Mouse (Mus musculus) heart, postnatal 4 days (tissue): ENCODE measurements around the gene Lrguk. TPM values are rescaled to one million over a fixed set of nuclear protein-coding genes. Genes with fewer than 3 reads are reported as not detected.

ENCODE experiments used
- DNase-seq: peaks from one replicate; pipeline ENCODE4 v3.0.0; 2021
- total RNA-seq, 2 experiments: library from RNA; stranded (reverse); gene quantifications; 2 replicates each; pipeline ENCODE4 v1.2.3; 2021

Gene Lrguk
- under 1 TPM; 0.21 to 0.25 TPM for total RNA-seq

DNA sequence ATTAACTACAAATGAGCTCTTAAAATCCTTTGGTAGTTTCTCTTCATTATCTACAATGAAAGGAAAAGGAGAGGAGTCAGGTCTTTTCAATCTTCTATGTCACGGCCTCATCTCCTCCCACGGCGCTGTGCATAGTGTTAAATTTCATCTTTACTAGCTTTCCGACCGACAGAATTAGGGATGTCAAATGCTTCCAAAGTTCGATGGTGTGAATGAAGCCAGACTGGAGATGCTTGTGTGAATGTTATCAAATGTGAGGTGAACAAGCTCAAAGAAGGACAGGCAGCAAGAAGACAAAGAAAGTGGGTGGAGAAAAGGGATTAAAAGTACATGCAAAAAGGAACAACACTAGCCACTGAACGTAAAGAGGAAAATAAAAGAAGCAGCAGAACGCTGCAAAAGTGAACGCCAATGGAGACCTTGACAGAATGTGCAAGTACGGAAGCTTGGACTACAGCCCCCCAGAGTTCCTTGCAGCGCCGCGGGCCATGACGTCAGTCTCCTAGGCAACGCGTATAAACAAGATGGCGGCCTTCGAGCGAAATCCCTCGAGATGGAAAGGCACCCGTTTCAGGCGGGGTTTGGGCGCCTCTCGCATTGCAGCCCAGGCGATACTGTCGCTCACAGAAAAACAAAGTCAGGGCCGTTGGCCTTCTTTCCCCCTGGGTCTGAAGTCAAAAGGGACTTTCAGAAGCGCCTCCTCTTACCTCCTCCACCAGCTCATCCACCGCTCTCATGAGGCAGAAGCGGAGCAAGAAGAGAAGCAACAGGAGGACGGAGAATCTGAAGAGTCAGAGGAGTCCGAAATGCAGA, at the start of gene Lrguk:
Gene Lrguk (plus strand): TSS at position 516 of the 813 bp plus-strand sequence.
- peak; percentile 86 for DNase-seq

DNA sequence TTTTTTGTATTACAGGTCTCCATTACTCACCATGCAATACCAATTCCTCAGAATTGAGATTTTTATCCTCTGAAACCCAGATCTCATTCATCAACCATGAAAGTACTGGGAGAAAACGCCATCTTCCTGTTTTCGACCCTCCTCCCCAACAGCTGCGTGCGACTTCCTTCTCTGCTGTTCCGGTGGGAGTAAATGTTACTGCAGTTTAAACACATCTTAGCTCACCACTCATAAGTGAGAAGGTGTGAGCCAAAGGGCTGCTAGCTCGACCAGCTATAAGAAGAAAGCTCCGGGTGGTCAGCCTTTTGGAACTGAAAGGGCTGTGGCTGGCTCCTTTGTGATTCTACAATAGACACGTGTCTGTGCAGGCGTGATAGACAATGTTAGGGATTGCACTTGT, 46.5 kb upstream of the Lrguk start:
- DNase-seq: no peak

DNA sequence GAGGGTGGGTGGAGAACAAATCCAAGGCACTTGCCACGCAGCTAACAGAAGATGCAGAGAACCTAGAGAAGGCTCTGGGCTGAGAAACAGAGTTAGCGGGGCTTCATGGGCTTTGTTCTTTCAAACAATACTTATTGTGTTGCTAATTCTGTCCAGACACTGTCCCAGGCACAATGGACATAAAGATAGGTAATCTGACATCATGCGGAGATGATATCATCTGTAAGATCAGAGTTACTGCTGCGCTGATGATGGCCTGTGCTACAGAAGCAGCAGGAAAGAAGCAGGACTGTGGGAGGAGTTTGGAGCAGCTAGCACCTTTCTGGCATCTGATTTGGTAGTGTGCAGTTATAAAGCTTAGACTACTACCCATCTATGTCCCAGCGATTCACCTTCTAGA, 42.1 kb upstream of the Lrguk start:
- no peak for DNase-seq

DNA sequence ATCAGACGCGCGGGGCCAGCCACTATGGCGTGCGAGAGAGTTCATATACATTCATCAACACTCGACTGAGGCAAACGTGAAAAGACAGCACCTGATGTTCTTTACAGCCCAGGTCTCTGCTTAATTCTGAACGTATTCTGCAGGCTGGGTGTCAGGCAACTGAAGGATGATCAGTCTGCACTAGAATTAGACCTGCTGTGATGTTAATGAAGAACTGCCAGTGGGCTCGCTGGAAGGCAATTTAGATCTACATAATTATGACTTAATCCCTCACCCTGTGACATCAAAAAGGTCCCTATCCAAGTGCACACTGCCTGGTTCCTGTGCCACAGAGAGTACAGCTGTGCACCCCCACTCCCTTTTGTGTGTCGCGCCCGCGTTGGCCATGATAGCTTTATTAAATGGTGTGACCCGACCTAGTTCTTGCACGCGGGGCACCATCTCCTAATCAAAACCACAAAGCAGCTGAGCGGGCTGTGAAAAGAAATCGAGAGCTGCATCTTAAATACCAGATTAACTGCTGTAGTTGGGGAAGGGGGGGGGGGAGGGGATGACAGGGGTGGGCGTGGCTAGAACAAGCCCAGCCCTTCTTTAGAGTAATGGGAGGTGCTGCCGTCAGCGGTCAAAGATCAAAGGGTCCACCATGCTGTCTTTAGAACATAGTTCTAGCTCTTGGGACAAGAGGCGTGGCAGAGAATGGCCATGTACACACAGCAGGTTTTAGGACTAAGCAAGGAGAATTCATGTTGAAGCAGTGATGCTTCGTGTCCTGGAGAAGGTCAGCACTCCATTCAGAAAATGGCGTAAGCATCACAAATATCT, 36.8 kb upstream of the Lrguk start:
- DNase-seq: no peak

DNA sequence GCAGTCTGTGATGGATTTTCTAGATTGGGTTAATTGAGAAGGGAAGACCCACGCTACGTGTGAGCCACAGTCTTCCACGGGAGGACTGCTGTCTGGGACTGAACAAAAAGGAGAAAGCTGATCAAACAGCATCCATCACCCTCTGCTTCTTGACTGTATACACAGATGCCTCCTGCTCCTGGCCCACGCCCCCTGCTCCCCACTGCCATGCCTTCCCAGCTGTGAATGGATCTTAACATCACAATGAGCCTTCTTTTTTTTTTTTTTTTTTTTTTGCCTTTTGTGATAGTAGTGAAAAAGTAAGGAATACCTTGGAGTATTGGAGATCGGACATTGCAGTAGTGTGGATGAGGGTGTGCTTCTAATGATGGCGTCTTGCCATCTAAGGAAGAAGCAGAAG, 35.4 kb upstream of the Lrguk start:
- no peak for DNase-seq

DNA sequence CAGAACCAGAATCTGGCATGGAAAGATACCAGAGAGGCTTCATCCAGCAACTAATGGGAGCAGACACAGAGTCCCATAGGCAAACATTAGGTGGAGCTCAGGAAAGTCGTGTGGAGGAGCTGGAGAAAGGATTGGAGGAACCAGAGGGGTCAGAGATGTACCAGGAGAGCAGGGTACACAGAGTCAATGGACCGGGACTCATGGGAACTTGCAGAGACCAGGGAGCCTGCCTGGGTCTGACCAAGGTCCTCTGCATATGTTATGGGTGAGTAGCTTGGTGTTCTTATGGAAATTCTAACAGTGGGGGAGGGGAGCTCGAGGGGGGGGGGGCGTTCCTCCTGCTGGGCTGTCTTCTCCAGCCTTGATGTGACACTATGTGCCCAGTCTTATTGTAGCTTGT, 30.7 kb upstream of the Lrguk start:
- DNase-seq: no peak

DNA sequence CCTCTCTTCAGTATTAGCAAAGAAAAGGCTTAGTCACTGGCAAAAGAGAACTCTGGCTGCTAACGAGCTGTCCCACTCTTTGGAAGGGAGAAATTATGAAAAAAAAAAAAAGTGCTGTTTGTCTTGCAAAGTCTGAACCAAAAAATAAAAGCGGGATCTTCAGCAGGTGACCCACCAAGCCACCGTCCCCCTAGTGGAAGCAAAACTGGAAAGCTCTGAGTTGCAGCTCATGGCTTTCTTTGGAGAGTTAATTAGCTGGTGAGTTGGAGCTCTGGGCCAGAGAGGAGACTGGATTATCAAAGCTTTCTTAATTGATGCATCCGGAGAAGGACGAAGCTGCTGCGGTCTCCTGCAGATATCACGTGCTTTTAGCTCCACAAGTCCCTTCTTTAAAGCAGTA, 29.7 kb upstream of the Lrguk start:
- DNase-seq: no peak

DNA sequence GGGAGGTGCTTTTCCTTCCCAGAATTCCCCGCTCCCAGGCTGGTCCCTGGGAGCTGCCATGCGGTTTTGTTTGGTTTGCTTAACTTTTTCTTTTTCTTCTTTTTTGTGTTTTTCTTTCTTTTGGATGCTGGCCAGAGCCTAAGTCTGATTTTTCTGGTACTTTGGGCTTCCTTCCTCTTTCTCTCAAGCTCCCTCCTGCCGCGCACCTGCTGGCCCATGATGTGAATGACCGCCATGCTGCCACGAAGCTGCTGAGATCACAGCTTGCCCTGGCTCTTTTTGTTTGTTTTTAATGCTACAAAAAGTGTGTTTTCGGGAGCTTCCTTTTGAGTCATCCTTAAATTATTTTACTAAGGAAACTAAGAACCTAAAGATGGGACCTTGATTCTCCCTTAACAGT, 28.6 kb upstream of the Lrguk start:
- DNase-seq: no peak

DNA sequence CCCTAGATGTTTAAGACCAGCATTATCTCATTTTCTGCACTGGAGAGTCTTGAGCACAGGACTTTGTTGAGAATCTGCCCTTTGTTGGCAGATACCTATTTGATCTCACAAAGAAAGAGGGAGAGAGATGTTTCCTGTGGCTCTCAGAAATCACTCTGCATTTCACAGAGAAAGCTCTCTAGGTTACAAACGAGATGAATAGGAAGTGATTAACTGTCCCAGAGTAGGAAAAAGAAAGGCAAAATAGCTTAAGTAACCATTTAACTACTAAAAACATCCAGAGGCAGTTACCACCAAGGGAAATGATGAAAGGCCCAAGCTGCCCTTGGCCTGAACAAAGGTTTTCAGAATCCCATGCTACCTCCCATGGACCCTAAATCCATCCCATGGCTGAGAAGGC, 26.2 kb upstream of the Lrguk start:
- no peak for DNase-seq

DNA sequence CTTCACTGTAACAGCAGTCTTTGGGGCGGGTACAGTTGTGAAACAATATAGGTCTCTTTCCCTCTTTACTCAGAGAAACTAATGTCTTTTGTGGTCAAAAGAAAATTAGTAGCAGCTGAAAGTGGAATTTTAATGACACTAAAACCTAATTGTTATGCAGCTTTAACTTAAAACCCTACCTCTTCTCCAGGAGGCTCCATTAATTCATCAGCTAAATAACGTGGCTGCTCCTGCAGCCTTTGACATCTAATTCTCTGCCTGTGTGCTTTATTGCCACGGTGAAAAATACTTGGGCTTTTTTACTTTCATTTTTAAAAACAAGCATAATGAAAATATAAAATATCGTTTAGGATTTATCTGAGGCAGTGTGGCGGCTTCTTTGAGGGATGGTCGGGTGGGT, 15.8 kb upstream of the Lrguk start:
- no peak for DNase-seq

DNA sequence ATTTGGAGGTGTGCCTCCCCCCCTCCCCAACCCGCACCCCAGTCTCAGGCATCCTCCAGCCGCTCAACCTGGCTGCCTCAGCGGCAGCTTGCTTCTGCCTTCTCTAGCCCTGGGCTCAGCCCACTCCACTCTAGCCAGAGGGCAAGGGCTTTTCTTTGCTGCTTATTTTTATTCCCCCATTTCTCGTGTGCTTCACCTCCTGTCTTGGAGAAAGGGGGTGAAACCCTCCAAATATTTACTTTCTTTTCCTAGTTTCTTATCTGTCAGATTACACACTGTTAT, 439 bp downstream of the Lrguk start:
- DNase-seq: no peak

DNA sequence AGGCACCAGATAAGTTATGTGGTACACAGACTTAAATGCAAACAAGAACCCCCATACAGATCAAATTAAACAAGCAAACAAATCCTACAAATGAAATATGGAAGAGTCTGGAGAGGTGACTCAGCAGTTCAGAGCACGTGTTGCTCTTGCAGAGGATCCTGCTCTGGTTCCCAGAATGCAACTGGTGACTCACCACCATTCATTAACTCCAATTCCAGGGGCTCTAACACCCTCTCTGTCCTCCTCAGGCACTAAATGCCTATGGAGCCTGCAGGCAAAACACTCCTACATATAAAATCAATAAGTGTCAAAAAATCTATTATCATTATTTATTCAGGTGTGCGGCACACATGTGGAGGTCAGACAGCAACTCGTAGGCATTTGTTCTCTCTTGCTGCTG, 4.8 kb downstream of the Lrguk start:
- DNase-seq: no peak

DNA sequence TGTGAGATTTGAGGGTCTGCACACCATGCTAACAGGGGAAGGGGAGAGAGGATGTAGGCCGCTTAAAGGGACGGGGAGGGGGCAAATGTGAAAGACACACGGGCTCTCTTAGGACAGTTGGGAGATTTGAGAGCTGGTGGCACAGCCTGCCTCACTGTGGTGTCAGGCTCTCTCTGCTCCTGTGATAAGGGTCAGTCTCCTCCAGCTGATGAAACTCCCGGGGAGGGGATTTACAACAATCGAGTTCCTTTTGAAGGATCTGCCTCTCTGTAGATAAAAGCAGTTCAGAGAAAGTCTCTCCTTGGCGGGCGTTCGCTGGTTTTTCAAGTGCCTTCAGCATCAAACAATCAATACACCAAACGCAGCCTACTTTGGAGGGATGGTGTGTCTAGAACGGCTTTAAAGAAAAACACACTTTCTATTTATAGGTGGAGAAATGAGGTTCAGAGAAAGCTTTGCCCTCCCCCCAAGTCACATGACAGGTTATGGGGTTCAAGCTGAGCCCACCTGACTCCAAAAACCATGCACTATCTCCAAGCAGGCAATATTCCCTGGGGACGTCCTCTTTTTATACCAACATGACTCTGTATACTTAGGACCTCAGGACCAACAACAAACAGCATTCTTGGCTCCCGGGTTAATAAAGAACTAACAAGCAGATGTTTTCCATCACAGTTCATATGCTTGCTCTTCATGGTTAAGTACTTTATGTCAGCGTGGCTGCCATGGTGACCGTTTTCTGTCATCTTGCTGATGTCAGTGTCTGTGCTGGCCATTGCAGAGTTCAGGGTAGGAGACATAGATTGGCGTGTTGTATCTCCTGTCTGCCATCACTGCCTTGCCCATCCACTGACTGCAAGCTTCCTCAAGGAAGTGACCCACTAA, 5.6 kb downstream of the Lrguk start:
- DNase-seq: peak; percentile 13

DNA sequence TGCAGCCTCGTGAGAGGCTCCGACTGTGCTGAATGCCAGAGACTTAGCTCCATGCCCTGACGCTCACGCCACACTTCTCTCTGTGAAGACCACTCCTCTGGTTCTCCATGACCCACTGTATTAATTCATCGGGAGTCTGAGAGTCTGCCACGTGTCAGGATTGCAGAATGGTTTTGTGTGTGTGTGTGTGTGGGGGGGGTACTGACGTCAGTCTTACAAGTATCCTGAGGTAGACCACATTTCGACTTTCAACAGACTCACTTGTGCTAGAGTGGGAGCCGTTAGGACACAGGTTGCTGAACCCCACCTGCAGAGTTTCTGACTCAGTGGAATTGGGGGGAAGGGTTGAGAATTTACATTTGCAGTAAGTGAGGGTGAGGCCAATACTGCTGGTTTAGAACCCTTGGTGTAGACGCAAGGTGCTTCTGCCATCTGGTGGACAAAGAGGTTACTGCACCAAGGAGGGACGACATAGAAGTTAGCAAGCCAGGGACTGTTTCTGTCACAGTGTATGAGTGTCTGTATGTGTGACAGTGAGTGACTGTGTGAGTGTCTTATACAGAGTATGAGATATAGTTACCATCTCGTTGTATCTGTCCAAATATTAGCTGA, 11.5 kb downstream of the Lrguk start:
- DNase-seq: peak; percentile 86

DNA sequence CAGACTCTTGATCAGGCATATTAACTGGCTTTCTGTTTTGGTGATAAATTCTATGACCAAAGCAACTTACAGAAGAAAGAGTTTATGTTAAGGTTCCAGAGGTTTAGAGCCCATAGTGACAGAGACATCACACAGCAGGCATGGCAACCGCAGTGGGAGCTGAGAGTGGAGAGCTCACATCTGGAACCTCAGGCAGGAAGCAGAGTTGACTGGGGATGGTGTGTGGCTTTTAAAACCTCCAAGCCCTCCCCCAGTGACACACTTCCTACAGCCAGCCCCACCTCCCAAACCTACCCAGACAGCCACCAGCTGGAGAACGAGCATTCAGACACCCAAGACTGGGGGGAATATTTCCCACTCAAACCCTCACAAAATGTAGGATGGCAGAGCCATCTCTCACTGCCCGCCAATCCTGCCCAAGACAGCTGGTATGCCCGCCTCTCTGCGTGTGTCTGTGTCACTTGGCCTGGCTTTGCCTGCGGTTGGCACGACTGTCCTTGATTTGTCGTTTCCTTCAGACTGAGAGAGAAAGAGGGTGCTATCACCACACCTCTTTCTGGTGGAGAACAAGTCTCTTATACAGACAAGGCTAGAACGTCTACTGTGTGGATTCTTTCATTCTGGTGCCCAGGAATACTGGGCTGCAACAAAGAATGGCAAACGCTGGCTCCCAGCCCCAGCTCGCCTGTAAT, 12.5 kb downstream of the Lrguk start:
- no peak for DNase-seq

DNA sequence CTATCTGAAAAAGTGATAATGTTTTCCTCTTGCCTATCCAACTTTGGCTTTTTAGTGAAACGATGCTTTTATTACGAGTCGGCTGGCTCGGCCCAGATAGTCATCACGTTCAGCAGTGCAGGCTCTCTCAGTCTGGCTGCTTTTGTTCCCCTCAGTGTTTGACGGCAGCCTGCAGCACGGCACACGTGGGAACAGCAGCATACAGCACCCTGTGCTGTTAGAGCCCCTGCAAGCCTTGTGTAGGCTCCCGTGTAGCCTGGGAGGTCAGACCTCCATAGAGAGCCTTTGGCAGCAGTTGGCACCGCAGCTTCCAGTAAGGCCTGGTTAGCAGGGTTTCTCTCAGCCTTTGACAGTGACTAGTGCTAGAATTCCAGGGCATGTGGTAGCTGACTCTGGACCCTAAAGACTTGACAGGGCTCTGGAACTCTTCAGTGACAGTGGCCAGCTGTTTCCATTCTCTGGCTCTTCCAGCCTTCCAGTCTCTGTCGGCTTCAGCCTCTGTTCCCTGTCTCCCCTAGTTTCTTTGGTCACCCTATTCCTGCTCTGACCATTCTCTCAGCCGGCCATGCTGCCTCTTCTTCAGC, 15.1 kb downstream of the Lrguk start:
- peak; percentile 39 for DNase-seq

DNA sequence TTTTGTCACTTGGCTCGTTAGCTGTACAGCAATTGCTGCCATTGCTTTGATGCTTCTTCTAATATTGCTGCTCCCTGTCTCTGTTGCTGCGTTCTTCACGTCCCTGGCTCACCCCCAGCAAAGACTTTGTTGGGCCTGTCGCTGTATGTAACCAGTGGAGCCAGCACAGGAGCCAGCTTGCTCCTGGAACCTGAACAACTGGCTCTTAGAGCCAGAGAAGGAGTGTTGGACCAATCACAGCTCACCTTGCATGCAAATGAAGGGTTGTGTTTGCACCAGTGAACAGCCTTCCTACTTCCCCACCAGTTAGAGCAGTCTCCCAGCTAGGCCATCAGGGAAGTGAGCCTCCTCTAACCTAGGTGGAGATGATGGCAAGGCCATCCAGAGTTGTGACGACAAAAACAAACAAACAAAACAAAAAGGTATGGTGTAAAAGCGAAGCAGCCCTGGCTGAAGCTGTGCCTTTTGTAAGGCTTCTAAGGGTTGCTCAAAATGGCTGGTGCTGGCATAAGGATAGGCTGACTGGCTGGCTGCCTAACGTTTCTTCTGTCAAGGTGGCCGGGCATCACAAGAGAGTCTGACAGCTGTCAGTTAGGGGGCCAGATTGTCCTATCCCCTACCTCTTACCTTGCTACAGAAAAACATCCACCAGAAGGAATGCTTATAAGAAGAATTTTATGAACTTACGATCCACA, 15.7 kb downstream of the Lrguk start:
- no peak for DNase-seq

DNA sequence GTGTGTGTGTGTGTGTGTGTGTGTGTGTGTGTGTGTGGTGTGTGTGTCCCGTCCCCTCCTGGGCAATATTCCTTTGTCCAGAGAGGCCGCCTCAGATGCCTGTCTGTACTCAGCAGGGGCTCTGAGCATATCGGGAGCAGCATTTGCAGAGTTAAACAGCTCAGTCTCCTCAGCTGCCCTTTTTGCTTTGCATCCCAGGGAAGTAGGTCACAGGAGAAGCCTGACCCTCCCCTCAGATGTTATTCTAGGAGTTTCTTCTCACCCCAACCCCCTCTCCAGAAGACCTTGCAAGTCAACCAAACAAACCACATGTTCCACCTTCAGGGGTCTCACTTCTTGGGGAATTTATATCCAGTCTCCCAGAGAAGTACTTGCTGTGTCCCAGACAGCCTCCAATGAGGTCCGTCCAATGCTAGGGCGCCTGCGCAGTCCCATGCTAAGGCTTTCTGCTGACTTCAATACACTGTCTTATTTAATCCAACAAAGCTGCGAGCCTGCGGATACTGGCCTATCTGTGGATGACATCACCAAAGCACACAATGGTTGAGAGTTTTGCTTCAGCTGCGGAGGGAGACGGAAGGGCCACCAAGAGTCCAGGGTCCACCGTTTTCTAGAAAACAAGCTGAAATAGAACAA, 17.4 kb downstream of the Lrguk start:
- DNase-seq: no peak

DNA sequence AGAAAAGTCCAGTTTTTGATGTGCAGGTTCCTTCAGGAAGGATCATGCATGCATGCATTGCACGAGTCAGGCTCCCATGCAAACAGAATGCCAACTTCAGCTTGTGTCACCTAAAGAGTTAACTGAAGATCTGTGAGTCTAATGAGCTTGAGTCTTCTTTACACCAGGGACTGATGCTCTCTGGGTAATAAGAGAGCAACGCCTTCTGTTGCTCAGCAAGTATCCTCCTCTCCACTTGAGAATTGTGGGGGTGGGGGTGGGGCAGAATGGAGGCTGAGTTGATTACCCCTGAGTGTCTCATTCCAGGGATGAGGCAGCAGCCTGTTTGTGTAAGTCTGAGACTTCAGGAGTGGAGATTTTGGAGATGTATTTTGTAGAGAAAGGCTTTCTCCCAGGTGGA, 20.2 kb downstream of the Lrguk start:
- no peak for DNase-seq

DNA sequence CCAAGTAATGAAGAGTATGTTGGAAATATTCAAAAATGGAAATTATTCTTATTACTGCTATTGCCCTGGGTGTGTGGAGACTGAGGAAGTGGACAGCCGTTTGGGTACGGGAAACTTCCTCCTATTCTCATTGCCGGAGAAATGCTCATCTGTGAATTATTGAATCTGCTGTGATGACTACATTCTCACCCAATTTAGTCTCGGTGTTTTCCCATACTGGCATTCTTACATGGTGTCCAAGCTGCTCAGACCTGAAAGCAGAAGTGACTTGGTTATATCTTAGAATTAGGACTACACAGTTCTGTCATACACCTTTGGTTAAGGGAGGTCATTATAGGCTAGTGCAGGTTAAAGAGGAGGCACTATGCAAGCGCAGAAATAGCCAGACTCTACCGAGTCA, 30.5 kb downstream of the Lrguk start:
- no peak for DNase-seq

DNA sequence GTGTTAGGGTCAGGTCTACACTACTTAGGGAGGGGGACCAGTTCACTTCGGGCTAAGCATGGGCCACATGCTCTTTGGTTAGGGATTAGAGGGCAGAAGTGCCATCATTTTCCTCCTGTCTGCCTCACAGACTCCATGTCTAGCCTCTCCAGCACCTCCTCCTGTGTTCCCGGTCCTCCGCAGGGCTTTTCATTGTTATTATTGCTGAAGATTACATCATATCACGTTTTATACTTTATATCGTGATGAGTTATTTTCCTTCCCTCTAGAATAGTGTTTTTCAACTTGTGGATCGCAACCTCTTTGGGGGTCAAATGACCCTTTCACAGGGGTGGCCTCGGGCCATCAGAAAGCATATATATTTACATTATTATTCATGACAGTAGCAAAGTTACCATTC, 37.5 kb downstream of the Lrguk start:
- no peak for DNase-seq
